Mouse (Mus musculus) liver, embryonic 11.5 days (tissue): ENCODE results near the gene Ppm1b. TPM values are rescaled to one million over a fixed set of nuclear protein-coding genes. Genes with fewer than 3 reads are reported as not detected.
A peak's percentile ranks its signal among the peaks of the same experiment; 100 is the strongest.

Source experiments
- ATAC-seq: fragments of 200-750 bp; cut with Nextera tagmentation; replicated peaks from 2 replicates; pipeline ENCODE4 v1.8.0; 2017; ENCODE audit warnings: moderate number of reproducible peaks, mild to moderate bottlenecking, moderate TSS enrichment, moderate library complexity; ENCODE audit not compliant: low FRiP score
- DNase-seq: peaks from one replicate; pipeline ENCODE4 v3.0.0-alpha.2; 2017; ENCODE audit warnings: low spot score
- H3K27ac ChIP-seq: fragments of 300-500 bp; sonication (generic); 2 replicates; pipeline ENCODE4 v1.5.1; 2014; ENCODE audit warnings: mild to moderate bottlenecking, low read depth, low read length, control low read depth
- H3K27me3 ChIP-seq: fragments of 300-500 bp; sonication (generic); replicated peaks from 2 replicates; pipeline ENCODE4 v1.6.1; 2014; ENCODE audit warnings: low read length, mixed read lengths; ENCODE audit not compliant: control insufficient read depth, insufficient read depth
- H3K36me3 ChIP-seq: fragments of 300-500 bp; sonication (generic); 2 replicates; pipeline ENCODE4 v1.6.1; 2014; ENCODE audit warnings: mild to moderate bottlenecking, low read length, moderate library complexity, mixed read lengths; ENCODE audit not compliant: control insufficient read depth, insufficient read depth
- H3K4me1 ChIP-seq: fragments of 300-500 bp; sonication (generic); replicated peaks from 2 replicates; pipeline ENCODE4 v1.6.1; 2014; ENCODE audit warnings: low read length, mixed read lengths; ENCODE audit not compliant: control insufficient read depth, insufficient read depth
- H3K4me2 ChIP-seq: fragments of 300-500 bp; sonication (generic); 2 replicates; pipeline ENCODE4 v1.6.1; 2014; ENCODE audit warnings: mild to moderate bottlenecking, control low read depth, moderate library complexity
- H3K4me3 ChIP-seq: fragments of 300-500 bp; sonication (generic); 2 replicates; pipeline ENCODE4 v1.5.1; 2014; ENCODE audit warnings: low read depth, low read length, control low read depth
- H3K9ac ChIP-seq: fragments of 300-500 bp; sonication (generic); 2 replicates; pipeline ENCODE4 v1.6.1; 2014; ENCODE audit warnings: low read depth, low read length, control low read depth
- H3K9me3 ChIP-seq: fragments of 300-500 bp; sonication (generic); 2 replicates; pipeline ENCODE4 v1.6.1; 2016; ENCODE audit warnings: low read length, inconsistent platforms, mixed read lengths; ENCODE audit not compliant: control insufficient read depth
- WGBS: fragments of 180-500 bp; shearing (Covaris S2); extraction: QIAGEN DNeasy Blood & Tissue Kit; methylation state at CpG from one replicate; pipeline ENCODE4 v1.1.7; 2014; 5-methylcytosine and 5-hydroxymethylcytosine counted together
- polyA plus RNA-seq: library from polyadenylated mRNA; unstranded; fragments of >200 nt; fragmentation: Nextera tagmentation; extraction: Ambion mirVana; gene quantifications from 2 replicates; pipeline ENCODE4 v1.2.1, GENCODE M21; 2014

The Ppm1b gene
- polyA plus RNA-seq, 1 experiment from 2014 or later, result 73.2 TPM

DNA sequence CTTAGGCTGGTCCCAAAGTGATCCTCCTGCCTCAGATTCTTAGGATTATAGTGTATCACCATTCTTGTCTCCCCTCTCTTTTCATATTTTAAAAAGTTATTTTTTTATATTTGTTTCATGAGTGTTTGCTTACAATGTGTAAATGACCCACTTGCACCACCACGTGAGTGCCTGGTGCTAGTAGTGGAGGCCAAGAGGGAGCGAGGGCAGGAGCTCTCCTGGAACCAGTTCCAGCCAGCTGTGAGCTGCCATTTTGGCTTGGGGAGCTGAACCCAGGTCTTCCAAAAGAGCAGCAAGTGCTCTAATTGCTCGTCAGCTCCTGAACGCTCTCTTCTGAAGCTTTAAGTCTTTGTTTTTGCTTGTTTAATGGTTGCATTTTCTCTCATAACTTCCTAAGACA is 3.6 kb downstream of the Ppm1b start:
- H3K9ac ChIP-seq, result 0 out of 2 replicates have a peak overlapping the region, but pooled peaks have one; percentile 0
- ATAC-seq (no peak), DNase-seq (no peak)
- no peak overlapping the region for H3K27ac ChIP-seq
- no peaks in the 10 kb centered on the region for H3K9me3 ChIP-seq
- peak overlapping the region; percentile 99 for H3K4me3 ChIP-seq
- H3K36me3 ChIP-seq, result no peaks in the 10 kb centered on the region; the same call in 1 of the 2 replicates
- H3K4me1 ChIP-seq, result peaks cover 20% of the 10 kb centered on the region
- WGBS, result 84% methylated on average over 4 of the region's 4 CpGs
- peak overlapping the region; percentile 83 for H3K4me2 ChIP-seq
- H3K27me3 ChIP-seq, result no peaks in the 10 kb centered on the region

DNA sequence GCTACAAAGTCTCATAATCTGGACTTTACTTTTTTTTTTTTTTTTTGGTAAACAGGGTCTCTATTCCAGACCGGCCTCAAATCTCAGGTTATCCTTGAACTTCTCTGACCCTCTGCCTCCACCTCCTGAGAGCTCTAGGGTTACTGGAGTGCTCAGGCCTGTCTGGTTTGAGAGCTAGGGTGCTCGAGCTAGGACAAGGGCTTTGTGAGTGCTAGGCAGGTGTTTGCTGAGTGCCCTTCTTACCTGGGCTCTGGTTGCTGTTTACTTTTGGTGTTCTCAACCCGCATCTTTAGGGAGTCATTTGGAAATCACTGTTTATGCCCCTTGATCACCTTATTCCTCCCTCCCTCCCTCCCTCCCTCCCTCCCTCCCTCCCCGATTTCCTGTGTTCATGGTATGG is 5.5 kb downstream of the Ppm1b start:
- DNase-seq (no peak), ATAC-seq (no peak)
- H3K27ac ChIP-seq, result no peak overlapping the region
- no peaks in the 10 kb centered on the region; the same call in 1 of the 2 replicates for H3K36me3 ChIP-seq
- no peak overlapping the region for H3K9ac ChIP-seq
- H3K9me3 ChIP-seq, result no peaks in the 10 kb centered on the region
- no peak overlapping the region for H3K4me3 ChIP-seq
- H3K4me1 ChIP-seq, result peaks cover 13% of the 10 kb centered on the region
- no peak overlapping the region for H3K4me2 ChIP-seq
- no peaks in the 10 kb centered on the region for H3K27me3 ChIP-seq
- 71% methylated on average over 4 of the region's 4 CpGs for WGBS

DNA sequence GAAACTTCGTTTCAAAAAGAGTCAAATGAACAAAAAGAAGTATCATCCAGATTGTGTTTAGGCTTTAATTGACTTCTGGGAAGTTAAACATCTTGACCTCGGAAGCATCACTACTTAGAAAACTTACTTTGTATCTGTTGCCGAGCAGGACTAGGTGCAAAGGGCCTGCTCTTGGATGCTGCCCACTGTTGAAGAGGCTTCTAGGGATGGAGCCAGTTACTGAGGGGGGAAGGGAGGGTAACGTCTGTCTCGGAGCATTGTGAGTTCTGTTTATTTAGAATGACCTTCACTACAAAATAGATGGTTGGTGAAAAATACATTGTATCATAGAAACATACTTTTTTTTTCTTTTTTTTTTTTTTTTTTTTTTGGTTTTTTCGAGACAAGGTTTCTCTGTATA is 7.1 kb downstream of the Ppm1b start:
- H3K4me3 ChIP-seq, result no peak overlapping the region
- ATAC-seq, result no peak
- peaks cover 17% of the 10 kb centered on the region for H3K4me1 ChIP-seq
- H3K27me3 ChIP-seq, result no peaks in the 10 kb centered on the region
- WGBS, result 78% methylated on average over 6 of the region's 6 CpGs
- H3K27ac ChIP-seq, result no peak overlapping the region
- DNase-seq, result no peak
- H3K4me2 ChIP-seq, result no peak overlapping the region
- no peaks in the 10 kb centered on the region for H3K9me3 ChIP-seq
- H3K9ac ChIP-seq, result no peak overlapping the region
- no peaks in the 10 kb centered on the region; the same call in 1 of the 2 replicates for H3K36me3 ChIP-seq

DNA sequence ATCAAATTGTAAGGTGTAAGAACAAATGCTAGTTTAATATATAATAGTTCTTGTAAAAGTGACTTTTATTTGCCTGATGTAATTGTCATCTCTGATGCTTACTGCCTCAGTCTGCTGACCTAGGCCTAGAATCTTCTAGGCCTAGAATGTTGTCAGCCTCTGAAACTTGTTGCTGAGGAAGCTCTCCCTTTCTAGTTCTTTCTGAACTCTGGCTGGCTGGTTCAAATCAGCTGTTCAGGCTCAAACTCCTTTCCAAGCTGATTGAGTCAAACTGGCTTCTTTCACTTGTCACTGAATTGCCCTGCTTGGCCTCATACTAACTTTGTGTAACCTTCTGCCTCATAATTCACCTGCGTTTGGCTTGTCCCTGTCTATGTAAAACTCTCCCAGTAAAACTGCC is 9.7 kb downstream of the Ppm1b start:
- no peaks in the 10 kb centered on the region; the same call in 1 of the 2 replicates for H3K36me3 ChIP-seq
- no peak overlapping the region for H3K4me3 ChIP-seq
- no peak for DNase-seq
- no peaks in the 10 kb centered on the region for H3K27me3 ChIP-seq
- WGBS, result 94% methylated on average over 1 of the region's 1 CpGs
- no peak overlapping the region for H3K27ac ChIP-seq
- ATAC-seq, result no peak
- H3K4me2 ChIP-seq, result no peak overlapping the region
- H3K9ac ChIP-seq, result no peak overlapping the region
- no peaks in the 10 kb centered on the region for H3K9me3 ChIP-seq
- H3K4me1 ChIP-seq, result peaks cover 12% of the 10 kb centered on the region

DNA sequence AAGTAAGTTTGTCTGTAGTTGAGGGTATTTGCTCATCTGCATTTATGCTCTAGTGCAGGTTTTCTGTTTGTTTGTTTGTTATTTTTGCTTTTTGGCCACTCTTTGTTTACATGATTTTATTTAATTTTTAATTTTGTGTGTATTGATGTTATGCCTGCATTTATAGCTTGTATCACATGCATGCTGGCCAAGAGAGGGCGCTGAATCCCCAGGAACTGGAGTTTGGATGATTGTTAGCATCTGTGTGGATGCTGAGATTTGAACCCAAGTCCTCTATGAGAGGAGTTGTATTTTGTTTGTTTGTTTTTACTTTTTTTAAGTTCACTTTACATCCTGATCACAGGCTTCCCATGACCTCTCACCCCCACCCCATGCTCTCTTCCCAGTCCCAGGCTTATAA is 10.5 kb downstream of the Ppm1b start:
- Histone ChIP-seq H3K4me3 (no peak overlapping the region), H3K4me1 (peaks cover 9% of the 10 kb centered on the region), H3K27ac (no peak overlapping the region), H3K4me2 (no peak overlapping the region), H3K9me3 (no peaks in the 10 kb centered on the region), H3K36me3 (no peaks in the 10 kb centered on the region; the same call in 1 of the 2 replicates), H3K9ac (no peak overlapping the region), H3K27me3 (no peaks in the 10 kb centered on the region)
- DNase-seq (no peak), ATAC-seq (no peak)
- WGBS, result 70% methylated on average over 1 of the region's 1 CpGs

DNA sequence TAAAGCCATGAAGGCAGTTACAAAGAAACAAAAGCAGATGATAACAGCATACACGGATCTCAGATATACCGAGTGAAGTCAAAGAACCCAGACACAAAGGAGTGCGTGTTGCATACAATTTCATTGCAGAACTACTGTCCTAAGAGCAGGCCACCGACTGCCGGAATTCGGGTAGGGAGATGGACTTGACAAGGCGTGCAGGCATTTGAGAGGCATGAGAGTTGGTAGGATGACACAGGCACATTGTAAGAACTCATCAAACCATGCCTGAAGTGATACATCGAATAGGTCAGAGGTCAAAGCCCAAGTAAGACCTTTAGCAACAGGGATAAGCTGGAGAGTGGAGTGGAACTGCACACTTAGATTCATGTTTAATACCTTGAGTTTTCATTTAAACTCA is 13.4 kb downstream of the Ppm1b start:
- WGBS, result 84% methylated on average over 8 of the region's 8 CpGs
- ATAC-seq, result no peak
- no peaks in the 10 kb centered on the region for H3K27me3 ChIP-seq
- no peaks in the 10 kb centered on the region; the same call in 1 of the 2 replicates for H3K36me3 ChIP-seq
- no peaks in the 10 kb centered on the region for H3K9me3 ChIP-seq
- H3K9ac ChIP-seq, result no peak overlapping the region
- no peak overlapping the region for H3K27ac ChIP-seq
- H3K4me2 ChIP-seq, result no peak overlapping the region
- H3K4me3 ChIP-seq, result no peak overlapping the region
- peaks cover 9% of the 10 kb centered on the region for H3K4me1 ChIP-seq
- no peak for DNase-seq

DNA sequence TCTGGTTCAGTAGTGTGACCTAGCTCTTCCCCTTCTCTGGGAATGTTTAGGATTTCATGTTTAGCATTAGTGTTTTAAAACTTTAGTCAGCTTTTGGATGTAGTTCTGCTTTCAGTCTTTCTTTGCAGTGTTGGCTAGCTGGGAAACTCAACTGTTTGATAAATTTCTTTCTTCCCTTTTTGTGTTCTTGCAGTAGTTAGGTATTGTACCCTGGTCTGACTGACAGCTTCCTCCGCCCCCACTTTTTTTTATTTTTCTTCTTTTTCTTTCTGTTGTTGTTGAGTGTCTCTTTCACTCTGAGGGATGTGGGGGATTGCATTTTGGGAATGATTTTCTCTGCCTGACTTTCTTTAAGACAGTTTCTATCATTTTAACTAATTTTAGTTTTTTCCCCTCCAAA is 25.2 kb downstream of the Ppm1b start:
- no peak overlapping the region for H3K9ac ChIP-seq
- DNase-seq (no peak), ATAC-seq (no peak)
- no peak overlapping the region for H3K4me2 ChIP-seq
- no peak overlapping the region for H3K4me3 ChIP-seq
- H3K27me3 ChIP-seq, result no peaks in the 10 kb centered on the region
- H3K9me3 ChIP-seq, result 0 out of 2 replicates have a peak, but pooled peaks cover 2% of the 10 kb centered on the region
- peaks cover 11% of the 10 kb centered on the region for H3K4me1 ChIP-seq
- H3K27ac ChIP-seq, result no peak overlapping the region
- peaks cover 2% of the 10 kb centered on the region; the same call in 1 of the 2 replicates for H3K36me3 ChIP-seq
- WGBS, result 84% methylated on average over 1 of the region's 1 CpGs

DNA sequence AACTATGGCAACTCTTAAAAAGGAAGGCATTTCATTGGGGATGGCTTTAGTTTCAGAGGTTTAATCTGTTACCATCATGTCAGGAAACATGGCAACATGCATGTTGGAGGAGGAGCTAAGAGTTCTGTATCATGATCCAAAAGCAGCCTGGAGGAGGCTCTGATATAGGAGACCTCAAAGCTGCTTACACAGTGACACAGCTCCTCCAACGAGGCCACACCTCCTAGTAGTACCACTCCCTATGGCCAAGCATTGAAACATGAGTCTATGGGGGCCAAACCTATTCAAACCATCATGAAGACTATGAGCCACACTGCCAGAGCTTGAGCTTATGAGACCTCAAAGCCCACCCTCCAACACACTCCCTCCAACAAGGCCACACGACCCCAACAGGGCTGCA is 26.2 kb downstream of the Ppm1b start:
- no peak for DNase-seq
- Histone ChIP-seq H3K4me3 (no peak overlapping the region), H3K27me3 (no peaks in the 10 kb centered on the region), H3K4me1 (peaks cover 15% of the 10 kb centered on the region), H3K27ac (no peak overlapping the region), H3K9ac (no peak overlapping the region), H3K36me3 (no peaks in the 10 kb centered on the region), H3K4me2 (no peak overlapping the region), H3K9me3 (no peaks in the 10 kb centered on the region)
- ATAC-seq, result peak; percentile 56; the same call in 1 of the 2 replicates
- WGBS, result 77% methylated on average over 2 of the region's 2 CpGs

DNA sequence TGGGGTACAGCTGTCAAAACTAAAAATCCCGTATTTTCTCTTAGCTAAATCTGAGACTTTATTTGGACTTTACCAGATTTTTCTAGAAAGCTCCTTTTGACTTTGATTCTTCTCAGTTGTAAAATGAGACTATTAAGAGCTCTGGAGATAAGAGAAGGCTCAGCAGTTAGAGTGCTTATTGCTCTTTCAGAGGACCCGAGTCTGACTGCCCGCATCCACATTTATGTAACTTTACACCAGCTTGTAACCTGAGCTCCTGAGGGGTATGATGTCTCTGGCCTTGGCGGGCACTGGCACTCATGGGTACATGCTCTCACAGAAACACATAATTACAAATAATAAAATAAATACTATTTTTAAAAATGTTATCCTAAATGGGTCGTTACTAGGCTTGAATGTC is 29.8 kb downstream of the Ppm1b start:
- no peak overlapping the region for H3K9ac ChIP-seq
- no peak for ATAC-seq
- no peaks in the 10 kb centered on the region for H3K36me3 ChIP-seq
- no peak overlapping the region for H3K4me2 ChIP-seq
- DNase-seq, result no peak
- 63% methylated on average over 5 of the region's 5 CpGs for WGBS
- no peak overlapping the region for H3K4me3 ChIP-seq
- H3K9me3 ChIP-seq, result no peaks in the 10 kb centered on the region
- no peak overlapping the region for H3K27ac ChIP-seq
- no peaks in the 10 kb centered on the region for H3K27me3 ChIP-seq
- peaks cover 30% of the 10 kb centered on the region for H3K4me1 ChIP-seq
